Mouse (Mus musculus): ENCODE measurements at regions not wholly inside any gene's neighbourhood (a gene's known extent, or its start where the extent isn't known, plus 50 kb on each side); places are given as distances from the start of the nearest gene placed in this dataset.

- no peak for DNase-seq (ENCODE audit: low read depth)
Measured at GRCm38 (mm10) chr6:84436716-84437115, 157.0 kb downstream of the Cyp26b1 start.

- DNase-seq (ENCODE audit: low read depth) = peak; percentile 37
Measured at GRCm38 (mm10) chr6:84434532-84434931, 159.2 kb downstream of the Cyp26b1 start.

DNA sequence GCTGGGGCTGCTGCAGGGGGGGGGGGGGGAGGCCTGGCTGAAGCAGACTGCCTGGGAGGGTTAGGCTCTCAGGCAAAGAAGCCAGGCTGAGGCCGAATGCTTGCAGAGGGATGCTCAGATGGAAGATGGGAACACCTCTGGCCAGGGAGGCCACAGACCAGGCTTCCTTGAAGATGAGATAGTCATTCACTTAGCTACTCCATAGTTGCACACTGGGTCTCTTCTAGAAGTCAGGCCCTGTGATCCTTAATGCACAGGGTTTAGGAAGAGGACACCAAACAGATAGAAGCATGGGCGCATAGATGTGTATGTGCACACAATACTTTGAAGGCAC lies 162.1 kb downstream of the Cyp26b1 start:
- no peak for DNase-seq (ENCODE audit: low read depth)

GRCm38 (mm10) chr6:84430925-84431621 lies 162.6 kb downstream of the Cyp26b1 start:
- DNase-seq (ENCODE audit: low read depth) = no peak

- no peak for DNase-seq (ENCODE audit: low read depth)
Measured at GRCm38 (mm10) chr6:84430146-84430545, 163.6 kb downstream of the Cyp26b1 start.

DNA sequence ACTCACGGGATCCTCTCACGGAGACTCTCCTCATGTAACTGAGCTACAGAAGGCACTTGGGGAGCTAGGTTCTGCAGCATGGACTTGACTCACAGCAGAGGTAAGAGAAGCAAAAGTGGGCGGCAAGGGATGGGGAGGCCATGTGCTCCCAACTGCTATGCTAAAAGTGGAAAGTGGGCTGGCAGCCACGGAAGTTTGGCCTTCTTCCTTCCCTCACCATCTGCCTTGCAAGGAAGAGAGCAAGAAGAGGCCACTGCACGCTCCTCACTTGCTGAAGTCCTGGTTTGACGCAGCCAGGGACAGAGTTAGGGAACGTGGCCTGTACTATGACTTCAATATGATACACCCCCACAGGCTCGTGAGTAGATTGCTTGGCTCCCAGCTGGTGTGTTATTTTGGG lies 164.5 kb downstream of the Cyp26b1 start:
- no peak for DNase-seq (ENCODE audit: low read depth)

DNA sequence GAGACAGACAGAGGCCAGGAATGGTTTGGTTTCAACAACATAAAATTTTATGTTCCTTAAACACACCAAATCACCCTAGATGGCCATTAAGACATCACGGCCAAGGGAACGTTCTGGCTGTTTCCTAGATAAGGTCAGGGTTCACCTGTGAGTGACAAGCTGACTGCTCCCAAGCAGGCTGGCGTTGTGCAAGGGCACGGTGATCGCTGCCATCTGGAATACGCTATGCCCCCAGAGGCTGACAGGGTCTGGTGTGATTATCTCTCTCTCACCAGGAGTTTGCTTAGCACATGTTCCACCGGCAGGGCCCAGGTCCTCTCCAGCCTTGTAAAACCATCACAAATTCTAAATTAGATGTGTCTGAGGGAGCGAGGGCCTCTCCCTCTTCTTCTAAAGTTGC lies 167.0 kb downstream of the Cyp26b1 start:
- no peak for DNase-seq (ENCODE audit: low read depth)

DNA sequence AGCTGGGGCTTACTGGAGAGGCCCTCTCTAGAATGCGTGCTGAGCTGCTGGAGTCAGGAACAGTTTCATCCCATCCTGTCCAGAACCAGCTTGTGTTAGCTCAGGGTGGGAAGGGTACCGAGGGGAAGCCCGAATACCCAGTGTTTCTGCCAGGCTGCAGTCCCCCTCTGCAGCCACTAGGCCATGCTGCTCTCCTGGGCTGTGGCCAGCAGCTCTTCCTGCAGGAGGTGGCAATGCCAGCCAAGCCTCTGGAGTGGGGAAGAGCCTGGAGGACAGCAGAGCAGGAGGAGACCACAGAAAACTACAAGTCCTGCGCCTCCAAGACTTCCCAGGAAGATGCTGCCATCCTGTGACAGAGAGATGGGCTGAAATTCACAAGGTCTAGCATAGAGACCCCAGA lies 167.9 kb downstream of the Cyp26b1 start:
- peak; percentile 16 for DNase-seq (ENCODE audit: low read depth)

- peak; percentile 70 for DNase-seq (ENCODE audit: low read depth)
Measured at GRCm38 (mm10) chr6:84422946-84423345, 170.8 kb downstream of the Cyp26b1 start.

DNA sequence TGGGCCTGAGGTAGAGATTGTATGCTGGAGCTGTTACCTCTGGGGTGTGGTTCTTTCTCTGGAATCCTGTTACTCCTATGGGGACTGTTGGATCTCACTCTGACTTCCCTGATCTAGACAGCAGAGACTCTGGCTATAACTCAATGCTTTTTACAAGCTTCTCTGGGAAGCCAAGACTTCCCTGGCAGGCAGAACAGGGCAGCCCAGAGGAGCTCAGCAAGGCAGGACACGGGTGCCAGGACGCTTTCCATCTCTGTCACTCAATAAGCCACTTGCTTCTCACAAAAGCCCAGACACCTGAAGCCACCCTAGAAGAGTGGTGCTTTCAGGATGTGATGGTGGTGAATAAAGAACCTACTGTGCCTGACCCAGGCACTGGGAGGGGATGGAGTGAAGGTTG lies 174.0 kb downstream of the Cyp26b1 start:
- no peak for DNase-seq (ENCODE audit: low read depth)

DNA sequence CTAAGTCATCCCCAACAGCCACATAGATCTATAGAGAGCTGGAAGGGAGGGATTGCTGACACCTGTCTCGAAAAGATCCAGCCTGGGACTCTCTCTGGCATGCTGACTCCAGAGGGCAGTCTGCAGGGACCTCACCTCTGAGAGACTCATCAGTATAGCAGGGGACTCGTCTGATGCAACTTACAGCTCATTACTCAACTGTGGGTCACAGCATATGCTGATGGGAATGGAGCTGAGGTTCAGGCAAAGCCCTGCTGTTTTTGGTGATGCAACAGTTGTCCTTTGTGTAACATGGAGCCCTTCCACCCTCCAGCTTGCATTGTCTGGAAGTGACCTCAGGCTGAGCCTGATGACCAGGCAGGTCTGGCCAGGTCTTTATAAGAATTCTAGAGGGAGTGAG lies 174.4 kb downstream of the Cyp26b1 start:
- peak; percentile 39 for DNase-seq (ENCODE audit: low read depth)

DNA sequence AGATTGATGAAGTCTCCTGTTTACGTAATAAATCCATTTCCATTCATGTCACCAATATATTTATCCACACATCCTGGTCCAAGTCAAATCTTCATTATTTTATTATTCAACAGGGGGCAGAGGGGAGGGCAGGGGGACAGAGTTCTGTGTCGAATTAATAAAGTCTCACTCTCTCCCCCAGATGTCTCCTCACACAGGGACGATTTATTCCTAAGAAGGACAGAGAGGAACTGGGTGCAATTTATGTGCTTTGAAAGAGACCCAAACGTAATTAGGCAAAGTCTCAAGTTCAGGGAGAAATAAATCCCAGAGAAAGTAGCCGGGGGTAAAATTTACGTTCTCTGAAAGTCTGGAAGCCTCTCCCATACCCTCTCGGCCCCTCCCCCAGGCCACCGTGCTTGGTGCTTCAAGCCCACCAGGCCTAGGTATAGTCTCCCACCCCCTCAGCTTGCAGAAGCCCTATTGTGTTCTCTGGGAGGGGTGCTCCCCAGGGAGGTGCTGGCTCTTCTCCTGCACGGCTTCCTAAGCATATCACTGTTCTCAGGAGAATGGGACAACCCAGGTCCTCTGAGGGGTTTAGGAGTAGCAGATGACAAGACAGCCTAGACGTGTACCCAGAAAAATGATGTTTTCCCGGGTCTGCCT lies 176.6 kb downstream of the Cyp26b1 start:
- DNase-seq (ENCODE audit: low read depth) = no peak

DNA sequence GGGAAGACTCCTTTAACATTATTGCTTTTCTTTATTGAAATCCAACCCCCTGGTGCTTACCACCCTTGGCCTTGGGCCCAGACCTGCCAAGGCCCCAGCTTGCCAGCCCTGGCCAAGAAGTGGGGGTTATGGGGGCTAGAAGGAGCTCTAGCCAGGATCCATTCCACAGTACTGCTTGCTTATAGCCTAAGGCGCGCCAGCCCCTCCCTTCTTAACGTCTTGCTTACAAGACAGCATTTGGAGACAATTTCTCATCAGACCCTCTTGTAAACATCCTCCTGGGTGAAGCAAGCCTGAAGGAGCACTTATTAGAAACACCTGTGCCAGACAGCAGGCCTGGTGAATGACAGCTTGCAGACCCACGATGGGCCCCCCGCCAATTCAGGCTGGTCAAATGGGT lies 179.3 kb downstream of the Cyp26b1 start:
- no peak for DNase-seq (ENCODE audit: low read depth)

GRCm38 (mm10) chr6:84409863-84410513 lies 183.7 kb downstream of the Cyp26b1 start:
- no peak for DNase-seq (ENCODE audit: low read depth)

- no peak for DNase-seq (ENCODE audit: low read depth)
Measured at GRCm38 (mm10) chr6:84408513-84408912, 185.2 kb downstream of the Cyp26b1 start.

DNA sequence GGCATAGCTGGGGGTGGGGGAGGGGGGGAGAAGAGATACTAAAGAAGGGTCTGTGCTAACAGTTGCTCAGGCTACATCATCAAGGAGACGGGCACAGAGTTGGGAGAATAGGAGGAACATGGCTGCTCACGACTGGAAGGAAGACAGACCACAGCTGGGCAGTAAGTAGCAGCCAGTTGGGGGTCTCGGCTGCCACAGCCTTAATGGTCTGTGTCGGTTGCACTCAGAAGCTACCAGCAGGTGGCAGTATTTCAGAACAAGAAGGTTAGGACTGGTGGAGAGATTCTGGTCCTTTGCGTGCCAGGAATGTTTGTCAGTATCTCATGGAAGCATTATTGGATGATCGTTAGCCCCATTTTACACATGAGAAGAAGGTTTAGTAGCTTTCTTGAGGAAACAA lies 185.9 kb downstream of the Cyp26b1 start:
- no peak for DNase-seq (ENCODE audit: low read depth)

DNA sequence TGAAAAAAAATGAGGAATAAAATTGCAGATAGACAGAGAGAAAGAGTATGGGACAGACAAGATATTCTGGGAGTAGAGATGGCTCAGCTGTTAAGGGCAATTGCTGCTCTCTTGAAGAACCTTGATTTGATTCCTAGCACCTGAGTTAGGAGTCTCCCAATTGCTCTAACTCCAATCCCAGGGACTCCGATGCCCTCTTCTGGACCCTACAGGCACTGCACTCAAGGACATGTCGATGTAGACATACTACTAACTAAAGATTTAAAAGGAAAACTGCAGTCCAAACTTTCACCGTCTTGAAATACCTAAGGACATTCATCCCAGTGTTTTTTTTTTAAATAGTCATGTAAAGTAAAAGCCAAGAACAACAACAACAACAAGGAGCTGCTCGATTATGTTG lies 189.0 kb downstream of the Cyp26b1 start:
- DNase-seq (ENCODE audit: low read depth) = no peak

DNA sequence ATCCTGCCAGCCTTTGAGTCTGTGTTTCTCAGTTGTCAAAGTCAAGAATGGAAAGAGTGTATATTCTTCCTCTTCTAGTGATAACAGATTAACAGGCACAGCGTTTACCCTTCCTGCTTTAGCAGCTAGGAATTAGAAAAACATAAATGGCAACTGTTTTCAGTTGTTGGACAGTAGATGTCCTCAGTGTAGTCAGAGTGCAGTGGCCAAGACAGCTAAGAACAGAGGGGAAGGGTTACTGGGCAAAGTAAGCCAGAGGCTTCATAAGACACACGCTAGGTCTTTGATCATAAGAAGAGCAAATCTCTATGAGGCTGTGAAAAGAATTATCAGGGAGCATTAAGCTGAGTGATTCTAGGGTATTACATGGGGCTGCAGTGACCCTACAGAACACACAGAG lies 191.3 kb downstream of the Cyp26b1 start:
- DNase-seq (ENCODE audit: low read depth) = no peak

DNA sequence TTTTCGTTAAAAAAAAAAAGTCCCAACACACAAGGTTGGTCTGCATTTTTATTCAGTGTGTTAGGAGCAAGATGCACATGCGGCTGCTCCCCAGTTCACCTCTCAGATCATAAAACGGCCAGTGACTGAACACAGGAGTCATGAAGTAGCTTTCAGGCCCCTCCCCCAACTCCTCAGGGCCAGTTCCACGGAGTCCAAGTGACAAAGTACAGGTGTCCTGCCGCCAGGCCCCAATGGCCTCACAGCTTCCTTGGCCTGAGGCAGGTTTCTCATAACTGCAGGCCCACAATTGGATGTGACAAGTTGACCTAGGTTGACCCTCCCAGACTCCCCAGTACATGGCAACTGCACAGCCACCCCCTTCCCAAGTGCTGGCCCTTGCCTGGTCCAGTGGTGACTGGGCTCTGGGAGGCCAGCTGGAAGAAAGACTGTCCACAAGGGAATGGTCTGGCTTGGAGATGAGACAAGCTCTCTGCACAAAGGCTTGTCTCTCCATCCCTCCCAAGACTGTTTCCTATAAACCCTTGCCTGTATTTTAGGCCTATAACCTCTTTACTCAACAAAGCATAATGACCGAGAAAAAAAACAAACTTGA lies 199.1 kb downstream of the Cyp26b1 start:
- DNase-seq (ENCODE audit: low read depth) = no peak

DNA sequence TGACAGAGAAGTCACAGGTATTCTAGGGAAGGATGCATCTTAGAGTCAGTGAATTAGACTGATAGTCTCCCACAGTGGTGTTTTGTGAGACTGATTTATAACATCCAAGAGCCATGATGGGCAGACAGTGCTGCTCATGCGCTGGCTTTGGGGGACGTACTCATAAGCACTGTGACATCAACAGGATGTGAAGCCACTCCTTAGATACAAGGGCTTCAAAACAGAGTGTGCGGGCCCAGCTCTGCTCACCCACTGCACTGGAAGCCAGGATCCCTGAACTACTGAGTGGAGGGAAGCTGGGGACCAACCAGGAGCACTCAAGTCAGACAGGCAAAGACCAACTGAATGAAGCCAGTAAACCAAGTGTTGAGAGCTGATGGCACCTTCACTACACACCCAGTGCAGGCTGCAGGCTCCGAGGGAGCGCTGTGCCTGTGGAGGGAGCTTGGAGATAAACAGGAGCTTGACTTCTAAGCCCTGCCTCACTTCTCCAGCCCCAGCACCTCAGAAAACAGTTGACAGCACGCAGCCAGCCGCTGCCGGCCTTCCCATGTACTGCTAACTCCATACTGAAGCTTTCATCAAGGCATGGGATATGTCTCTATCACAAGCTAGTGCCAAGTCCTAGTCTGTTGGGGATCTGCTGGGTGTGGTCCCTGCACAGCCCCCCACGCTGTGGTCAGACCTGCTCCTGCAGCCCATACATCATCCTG lies 200.0 kb downstream of the Cyp26b1 start:
- no peak for DNase-seq (ENCODE audit: low read depth)

DNA sequence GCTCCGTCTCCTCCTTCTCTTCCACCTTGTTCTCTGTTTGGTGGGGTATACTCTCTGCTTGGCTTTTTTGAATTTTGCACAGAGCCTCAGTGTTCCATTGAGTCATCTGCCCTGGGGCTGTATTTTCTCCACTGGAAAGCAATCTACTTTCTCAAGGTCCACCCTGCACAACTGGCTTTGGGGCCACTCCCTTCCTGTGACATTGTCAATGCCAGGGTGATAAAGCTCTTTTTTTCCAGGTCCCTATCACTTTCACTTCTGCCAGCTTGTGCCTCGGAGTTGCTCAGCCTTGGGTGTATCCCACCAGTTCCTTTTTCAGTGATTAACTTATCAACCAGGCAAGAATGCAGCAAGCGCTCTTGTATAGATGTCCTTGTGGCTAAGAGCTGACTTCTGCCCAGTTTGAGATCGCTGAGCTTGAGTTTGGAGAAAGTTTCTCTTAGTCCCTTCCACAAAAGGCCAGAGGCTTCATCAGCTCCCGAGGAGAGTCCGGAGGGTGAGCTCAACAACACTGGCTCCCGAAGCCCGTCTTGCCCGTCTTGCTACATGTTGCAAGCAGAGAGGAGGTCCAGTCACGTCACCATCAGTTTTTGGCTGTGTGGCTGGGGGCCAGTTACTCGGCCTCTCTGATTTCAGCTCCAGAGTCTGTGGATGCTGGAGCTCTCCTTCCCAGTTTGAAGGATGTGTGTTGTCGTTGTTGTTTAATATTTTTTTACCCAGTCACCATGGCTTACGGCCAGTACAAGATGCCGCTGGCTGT lies 200.8 kb downstream of the Cyp26b1 start:
- DNase-seq (ENCODE audit: low read depth) = no peak

- peak; percentile 42 for DNase-seq (ENCODE audit: low read depth)
Measured at GRCm38 (mm10) chr6:84391016-84391415, 202.7 kb downstream of the Cyp26b1 start.

Measured in fibroblast of lung, adult 2 months (primary cell).